Mouse (Mus musculus) heart, embryonic 11.5 days (tissue): ENCODE results near the gene Acot3. TPM values are rescaled to one million over a fixed set of nuclear protein-coding genes. Genes with fewer than 3 reads are reported as not detected.
"Not testable (repeated sequence)": the region's sequence is repeated elsewhere in the genome, so short reads cannot be mapped to it uniquely, and the experiment has no call there.

Source experiments
- ATAC-seq: fragments of 200-750 bp; cut with Nextera tagmentation; replicated peaks from 2 replicates; pipeline ENCODE4 v1.8.0; 2017; ENCODE audit warnings: moderate library complexity; ENCODE audit not compliant: insufficient number of reproducible peaks, low FRiP score, low TSS enrichment
- H3K27ac ChIP-seq: fragments of 300-500 bp; sonication (generic); 2 replicates; pipeline ENCODE4 v1.5.1; 2014; ENCODE audit warnings: mild to moderate bottlenecking, low read depth, low read length
- H3K27me3 ChIP-seq: fragments of 300-500 bp; sonication (generic); 2 replicates; pipeline ENCODE4 v1.6.1; 2014; ENCODE audit warnings: mild to moderate bottlenecking, low read length, mixed read lengths; ENCODE audit not compliant: control insufficient read depth, insufficient read depth
- H3K36me3 ChIP-seq: fragments of 300-500 bp; sonication (generic); 2 replicates; pipeline ENCODE4 v1.6.1; 2014; ENCODE audit warnings: mild to moderate bottlenecking, low read length, moderate library complexity, mixed read lengths; ENCODE audit not compliant: control insufficient read depth, insufficient read depth
- H3K4me1 ChIP-seq: fragments of 300-500 bp; sonication (generic); 2 replicates; pipeline ENCODE4 v1.6.1; 2014; ENCODE audit warnings: low read length; ENCODE audit not compliant: control insufficient read depth, insufficient read depth
- H3K4me2 ChIP-seq: fragments of 300-500 bp; sonication (generic); 2 replicates; pipeline ENCODE4 v1.6.1; 2014; ENCODE audit warnings: mild to moderate bottlenecking, moderate library complexity
- H3K4me3 ChIP-seq: fragments of 300-500 bp; sonication (generic); 2 replicates; pipeline ENCODE4 v1.5.1; 2014; ENCODE audit warnings: low read depth, low read length
- H3K9ac ChIP-seq: fragments of 300-500 bp; sonication (generic); 2 replicates; pipeline ENCODE4 v1.6.1; 2014; ENCODE audit warnings: mild to moderate bottlenecking, low read depth, low read length, moderate library complexity
- H3K9me3 ChIP-seq: fragments of 300-500 bp; sonication (generic); replicated peaks from 2 replicates; pipeline ENCODE4 v1.6.1; 2016; ENCODE audit warnings: low read length; ENCODE audit not compliant: control insufficient read depth
- WGBS: fragments of 180-500 bp; shearing (Covaris S2); extraction: QIAGEN DNeasy Blood & Tissue Kit; methylation state at CpG from one replicate; pipeline ENCODE4 v1.1.7; 2014; ENCODE audit not compliant: insufficient replicate concordance; 5-methylcytosine and 5-hydroxymethylcytosine counted together
- polyA plus RNA-seq: library from polyadenylated mRNA; unstranded; fragments of >200 nt; fragmentation: Nextera tagmentation; extraction: Ambion mirVana; gene quantifications from 2 replicates; pipeline ENCODE4 v1.2.1, GENCODE M21; 2014

The Acot3 gene
- polyA plus RNA-seq = 0.13 and 0.67 TPM in 2 replicates

DNA sequence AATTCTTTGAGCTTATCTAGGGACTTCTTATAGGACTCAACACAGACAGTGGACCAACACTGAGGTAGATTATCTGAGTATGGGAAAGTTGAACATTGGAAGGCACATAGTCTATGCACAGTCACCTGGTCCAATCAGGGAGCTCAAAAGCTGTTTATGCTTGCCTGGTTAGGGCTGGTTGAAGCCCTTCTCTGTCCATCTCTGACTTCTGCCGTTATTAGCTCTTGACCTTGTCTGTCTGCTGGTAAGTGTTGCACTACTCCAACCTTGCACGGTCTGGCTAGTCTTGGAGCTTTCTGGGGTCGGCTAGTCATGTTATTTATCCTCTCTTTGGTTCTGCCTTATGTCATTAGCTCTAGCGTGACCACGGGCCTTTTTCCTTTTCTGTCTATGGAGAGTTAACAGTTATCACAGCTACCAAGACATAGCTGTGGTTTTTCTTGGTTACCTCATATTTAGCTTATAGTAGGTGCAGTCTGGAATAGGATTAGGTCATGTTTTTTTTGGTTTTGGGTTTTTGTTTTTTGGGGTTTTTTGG, at the start of gene Acot3:
TSS of gene Acot3 (plus strand) at position 208 of the 538 bp plus-strand sequence.
- 70% methylated on average over 5 of the region's 5 CpGs for WGBS
- H3K36me3 ChIP-seq = no peaks in the 10 kb centered on the region

DNA sequence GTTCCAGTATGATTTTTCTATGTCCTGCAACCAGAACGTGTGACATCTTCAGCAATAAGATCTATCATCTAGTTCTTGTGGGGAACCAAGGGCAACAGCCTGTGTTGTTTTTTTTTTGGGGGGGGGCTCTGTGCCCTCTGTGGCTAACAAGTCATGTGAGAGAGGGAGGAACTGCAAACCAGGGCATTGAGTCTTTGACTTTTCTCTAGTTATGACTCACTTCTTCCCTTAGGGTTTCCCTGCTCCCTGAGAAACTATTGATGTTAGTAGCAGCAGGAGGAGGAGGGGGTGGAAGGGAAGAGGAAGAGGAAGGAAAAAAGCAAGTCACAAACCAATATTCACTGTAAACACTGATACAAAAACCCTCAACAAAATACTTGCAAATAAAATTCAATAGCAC, 48.1 kb upstream of the Acot3 start:
- H3K9me3 ChIP-seq = peaks cover 5% of the 10 kb centered on the region; the same call in 1 of the 2 replicates
- H3K4me2 ChIP-seq = no peak overlapping the region
- H3K27me3 ChIP-seq = no peaks in the 10 kb centered on the region
- no peak overlapping the region for H3K27ac ChIP-seq
- ATAC-seq = no peak
- H3K4me3 ChIP-seq = no peak overlapping the region
- H3K36me3 ChIP-seq = no peaks in the 10 kb centered on the region
- H3K4me1 ChIP-seq = peaks cover 5% of the 10 kb centered on the region; the same call in 1 of the 2 replicates
- no peak overlapping the region for H3K9ac ChIP-seq
- 88% methylated on average over 1 of the region's 1 CpGs for WGBS

More for the DNA sequence above, at the start of gene Acot3:
- peaks cover 19% of the 10 kb centered on the region for H3K27me3 ChIP-seq
- peak within 1 kb of the TSS; percentile 46; the same call in 1 of the 2 replicates for H3K4me3 ChIP-seq
- no peak for ATAC-seq
- 0 out of 2 replicates have a peak, but pooled peaks cover 2% of the 10 kb centered on the region for H3K9me3 ChIP-seq
- H3K27ac ChIP-seq = no peak within 1 kb of the TSS
- no peak within 1 kb of the TSS for H3K9ac ChIP-seq
- peak within 1 kb of the TSS; percentile 91 for H3K4me2 ChIP-seq
- H3K4me1 ChIP-seq = peaks cover 5% of the 10 kb centered on the region

DNA sequence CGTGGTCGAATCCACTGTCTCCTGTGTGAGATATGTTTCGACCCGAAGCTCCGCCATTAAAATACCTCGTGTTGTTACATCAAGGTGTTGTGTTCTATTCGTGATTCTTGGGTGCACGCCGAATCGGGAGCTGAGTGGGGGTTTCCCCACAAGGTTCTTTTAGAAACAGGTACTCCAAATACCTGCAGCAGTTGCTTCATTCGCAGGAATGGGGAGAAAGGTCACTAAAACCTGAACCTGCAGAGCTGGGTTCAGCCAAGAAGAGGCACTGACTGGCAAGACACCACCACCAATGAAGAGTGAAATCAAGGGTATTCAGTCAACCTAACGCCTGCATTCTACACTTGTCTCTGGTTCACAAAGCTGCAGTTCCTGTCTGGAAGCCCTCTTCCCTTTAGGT, 43.7 kb upstream of the Acot3 start:
- Histone ChIP-seq H3K36me3 (no peaks in the 10 kb centered on the region), H3K4me1 (peaks cover 7% of the 10 kb centered on the region; the same call in 1 of the 2 replicates), H3K27ac (no peak overlapping the region), H3K9ac (no peak overlapping the region), H3K27me3 (no peaks in the 10 kb centered on the region), H3K4me2 (no peak overlapping the region), H3K9me3 (no peaks in the 10 kb centered on the region), H3K4me3 (no peak overlapping the region)
- 94% methylated on average over 10 of the region's 12 CpGs for WGBS
- ATAC-seq = no peak

DNA sequence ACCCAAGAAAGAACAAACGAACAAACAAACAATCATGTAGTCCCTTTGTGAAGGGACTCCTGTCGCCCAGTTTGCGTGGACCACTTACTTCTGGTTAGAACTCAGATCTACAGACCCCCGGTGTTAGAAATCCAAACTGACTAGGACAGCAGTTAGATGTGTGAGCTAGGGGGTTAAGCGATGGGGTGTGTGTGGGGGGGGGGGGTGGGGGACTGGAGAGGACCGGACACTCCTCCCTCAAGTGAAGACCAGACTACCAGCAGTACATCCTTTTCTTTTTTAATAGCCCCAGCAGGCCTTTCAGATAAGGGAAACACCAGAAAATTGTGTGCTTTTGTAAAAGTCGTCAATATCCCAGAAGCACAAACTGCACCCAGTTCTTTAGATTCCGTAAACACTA, 43.2 kb upstream of the Acot3 start:
- H3K27ac ChIP-seq = 0 out of 2 replicates have a peak overlapping the region, but pooled peaks have one; percentile 50
- H3K27me3 ChIP-seq = no peaks in the 10 kb centered on the region
- no peaks in the 10 kb centered on the region for H3K9me3 ChIP-seq
- H3K9ac ChIP-seq = no peak overlapping the region
- WGBS = 57% methylated on average over 8 of the region's 8 CpGs
- H3K36me3 ChIP-seq = no peaks in the 10 kb centered on the region
- no peak for ATAC-seq
- peak overlapping the region; percentile 64 for H3K4me2 ChIP-seq
- no peak overlapping the region for H3K4me3 ChIP-seq
- H3K4me1 ChIP-seq = peaks cover 7% of the 10 kb centered on the region; the same call in 1 of the 2 replicates

DNA sequence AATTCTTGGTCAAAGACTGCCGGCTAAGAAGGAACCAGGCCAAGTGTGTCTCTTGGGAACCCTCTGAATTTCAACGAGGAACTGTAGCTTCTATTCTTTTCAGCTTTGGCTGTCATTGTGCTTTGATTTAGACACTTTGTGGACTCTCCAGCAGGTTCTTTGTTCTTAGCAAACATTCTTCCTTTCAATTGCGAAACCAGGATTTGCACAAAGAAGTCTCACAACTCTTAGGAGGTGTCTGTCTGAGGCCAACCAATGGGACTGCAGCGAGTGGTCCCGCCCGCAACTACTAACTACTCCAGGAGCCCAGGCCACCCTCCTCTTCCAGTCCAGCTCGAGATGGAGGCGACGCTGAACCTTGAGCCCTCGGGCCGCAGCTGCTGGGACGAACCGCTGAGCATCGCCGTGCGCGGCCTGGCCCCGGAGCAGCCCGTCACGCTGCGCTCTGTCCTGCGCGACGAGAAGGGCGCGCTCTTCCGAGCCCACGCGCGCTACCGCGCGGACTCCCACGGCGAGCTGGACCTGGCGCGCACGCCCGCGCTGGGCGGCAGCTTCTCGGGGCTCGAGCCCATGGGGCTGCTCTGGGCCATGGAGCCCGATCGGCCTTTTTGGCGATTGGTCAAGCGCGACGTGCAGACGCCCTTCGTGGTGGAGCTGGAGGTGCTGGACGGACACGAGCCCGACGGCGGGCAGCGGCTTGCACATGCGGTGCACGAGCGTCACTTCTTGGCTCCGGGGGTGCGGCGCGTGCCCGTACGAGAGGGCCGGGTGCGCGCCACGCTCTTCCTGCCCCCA, 42.6 kb upstream of the Acot3 start, which contains the start of gene Acot1:
TSS of gene Acot1 (plus strand) at position 320 of the 795 bp plus-strand sequence.
- H3K36me3 ChIP-seq, H3K4me1 ChIP-seq, H3K27me3 ChIP-seq, H3K9me3 ChIP-seq: not testable (repeated sequence)
- Histone ChIP-seq H3K4me2 (peak within 1 kb of the TSS; percentile 64), H3K9ac (peak within 1 kb of the TSS; percentile 69), H3K4me3 (peak within 1 kb of the TSS; percentile 46), H3K27ac (0 out of 2 replicates have a peak within 1 kb of the TSS, but pooled peaks have one; percentile 50)
- WGBS = 2% methylated on average over 53 of the region's 70 CpGs
- ATAC-seq = peak; percentile 65; the same call in 1 of the 2 replicates

DNA sequence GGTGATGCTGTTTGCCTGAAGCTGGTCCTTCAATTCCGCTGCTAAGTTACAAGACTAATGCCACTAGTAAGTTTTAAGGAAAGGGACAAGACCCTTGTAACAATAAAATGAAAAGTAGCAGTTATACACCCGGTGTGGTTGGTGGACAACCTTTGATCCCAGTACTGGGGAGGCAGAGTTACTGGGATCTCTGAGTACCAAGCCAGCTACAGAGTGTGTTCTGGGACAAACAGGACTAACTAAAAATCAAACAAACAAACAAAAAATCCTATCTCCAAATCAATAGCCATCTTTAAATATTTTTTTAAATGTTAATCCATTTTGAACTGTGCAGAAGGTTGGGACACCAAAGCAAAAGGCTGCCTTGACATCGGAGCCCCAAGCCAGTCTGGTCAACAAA, 41.7 kb upstream of the Acot3 start:
- H3K36me3 ChIP-seq = no peaks in the 10 kb centered on the region
- H3K9me3 ChIP-seq = no peaks in the 10 kb centered on the region
- no peaks in the 10 kb centered on the region for H3K27me3 ChIP-seq
- no peak overlapping the region for H3K27ac ChIP-seq
- H3K9ac ChIP-seq = no peak overlapping the region
- WGBS = 76% methylated on average over 3 of the region's 3 CpGs
- no peak for ATAC-seq
- H3K4me1 ChIP-seq = peaks cover 7% of the 10 kb centered on the region; the same call in 1 of the 2 replicates
- H3K4me3 ChIP-seq = peak overlapping the region; percentile 46; the same call in 1 of the 2 replicates
- H3K4me2 ChIP-seq = peak overlapping the region; percentile 64

DNA sequence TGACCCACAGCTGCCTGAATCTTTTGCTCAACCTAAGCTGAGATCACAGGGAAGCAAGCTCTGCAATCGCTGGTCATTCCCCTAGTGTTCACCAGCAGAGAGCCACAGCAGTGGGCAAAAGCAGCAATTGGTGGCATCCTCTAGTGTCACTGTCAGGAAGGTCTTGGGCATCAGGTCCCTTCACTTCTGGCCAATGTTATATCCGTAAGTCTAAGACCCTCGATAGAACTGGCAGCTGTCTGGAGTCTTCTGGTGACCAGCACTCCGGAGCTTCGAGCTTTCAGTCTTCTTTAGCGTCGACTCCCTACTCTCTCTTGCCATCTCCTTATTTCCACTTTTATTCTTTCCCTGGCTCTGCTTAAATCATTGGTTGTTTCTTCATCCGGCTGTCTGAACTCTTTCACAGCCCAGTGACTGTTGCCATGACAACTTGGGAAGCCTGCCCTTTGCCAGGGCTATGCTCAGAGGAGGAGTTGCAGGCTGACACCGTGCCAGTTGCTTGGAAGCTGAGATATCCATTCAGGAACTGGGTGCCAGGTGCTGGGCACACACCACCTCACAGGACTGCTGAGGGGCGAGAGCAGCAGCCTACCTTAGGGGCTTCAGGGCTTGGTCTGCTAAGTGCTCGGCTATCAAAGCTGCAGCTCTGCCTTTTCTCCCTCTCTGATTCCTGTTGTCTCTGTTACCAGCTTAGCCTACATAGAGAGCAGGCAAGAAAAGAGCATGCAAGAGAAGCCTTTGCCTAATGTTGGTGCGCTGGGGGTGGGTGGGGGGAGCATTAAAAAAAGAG, 40.5 kb upstream of the Acot3 start:
- Histone ChIP-seq H3K4me3 (no peak overlapping the region), H3K27me3 (no peaks in the 10 kb centered on the region), H3K4me2 (peak overlapping the region; percentile 2; the same call in 1 of the 2 replicates), H3K27ac (no peak overlapping the region), H3K36me3 (no peaks in the 10 kb centered on the region), H3K9ac (no peak overlapping the region), H3K4me1 (peaks cover 7% of the 10 kb centered on the region; the same call in 1 of the 2 replicates), H3K9me3 (no peaks in the 10 kb centered on the region)
- ATAC-seq = no peak
- WGBS = 65% methylated on average over 12 of the region's 12 CpGs

DNA sequence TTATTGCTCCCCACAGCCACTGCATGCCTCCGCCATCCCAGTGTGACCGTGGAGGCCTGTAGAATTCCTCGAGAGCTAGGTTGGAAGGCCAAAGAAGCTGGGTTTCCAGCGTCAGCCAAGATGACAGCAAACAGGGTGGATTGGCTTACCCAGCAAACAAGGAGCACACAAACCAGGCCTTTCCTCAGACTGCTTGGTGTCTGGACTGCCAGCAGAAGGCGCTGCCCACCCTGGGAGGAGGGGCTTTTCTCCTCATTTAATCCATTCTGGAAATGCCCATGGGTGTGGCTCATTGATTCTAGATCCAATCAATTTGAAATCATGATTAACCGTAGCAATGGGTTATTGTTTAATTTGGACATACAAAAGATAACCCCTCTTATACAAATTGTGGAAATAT, 38.8 kb upstream of the Acot3 start:
- Histone ChIP-seq H3K4me1 (peaks cover 7% of the 10 kb centered on the region; the same call in 1 of the 2 replicates), H3K27ac (no peak overlapping the region), H3K4me3 (no peak overlapping the region), H3K36me3 (no peaks in the 10 kb centered on the region), H3K9me3 (no peaks in the 10 kb centered on the region), H3K9ac (no peak overlapping the region), H3K4me2 (no peak overlapping the region), H3K27me3 (no peaks in the 10 kb centered on the region)
- WGBS = 70% methylated on average over 6 of the region's 6 CpGs
- no peak for ATAC-seq
